Mouse (Mus musculus): ENCODE data around the gene Kcnd2.

- TF ChIP-seq POLR2A (IDR thresholded peaks at IDR 0.05; ENCODE audit: borderline replicate concordance, control insufficient read depth, low read depth, low read length) (no peak), CTCF (IDR thresholded peaks at IDR 0.05; ENCODE audit: control insufficient read depth, insufficient read depth, low read length) (no peak)
Measured at GRCm38 (mm10) chr6:21510621-21511239, 295.4 kb downstream of the Kcnd2 start.

Data from bone marrow, adult 2 months (tissue).